In genomic region chr3:15223266-15223665, GRCm38 (mm10) we compare ENCODE assay signal across 23 mouse cellular contexts.
"Had no signal": no experiment of that assay in that cellular context is flagged by ENCODE, and none has a peak within 500 bp of the region (broad histone marks: within the 10 kb centered on the region; RNA-seq: fewer than 3 reads in every experiment).

No protein-coding gene starts in this region.

- H3K9me3 ChIP-seq: heart, embryonic 10.5 days; heart, embryonic 12.5 days; hindbrain, embryonic 10.5 days; hindbrain, embryonic 12.5 days; intestine, embryonic 15.5 days; limb, embryonic 13.5 days; limb, embryonic 15.5 days; liver, embryonic 12.5 days had no signal

- ATAC-seq: forebrain, embryonic 16.5 days; hindbrain, embryonic 16.5 days; inflammation-experienced regulatory T-cells, adult 6 months; intestine, embryonic 15.5 days; intestine, postnatal 0 days; liver, embryonic 12.5 days had no signal

- H3K4me2 ChIP-seq: heart, embryonic 12.5 days; hindbrain, embryonic 12.5 days; hindbrain, embryonic 14.5 days; intestine, embryonic 15.5 days; limb, embryonic 13.5 days; limb, embryonic 15.5 days; liver, embryonic 12.5 days had no signal

- H3K27ac ChIP-seq: gastrocnemius, adult 2 months; heart, embryonic 10.5 days; hindbrain, embryonic 10.5 days; hindbrain, embryonic 12.5 days; hindbrain, embryonic 14.5 days; intestine, embryonic 15.5 days; limb, embryonic 13.5 days; limb, embryonic 15.5 days; liver, embryonic 12.5 days; liver, embryonic 14.5 days had no signal

- H3K36me3 ChIP-seq: heart, embryonic 10.5 days; heart, embryonic 12.5 days; hindbrain, embryonic 10.5 days; hindbrain, embryonic 12.5 days; intestine, embryonic 15.5 days; limb, embryonic 13.5 days; limb, embryonic 15.5 days; liver, embryonic 12.5 days had no signal

- H3K4me3 ChIP-seq: gastrocnemius, adult 2 months; heart, embryonic 10.5 days; heart, embryonic 12.5 days; hindbrain, embryonic 10.5 days; hindbrain, embryonic 12.5 days; intestine, embryonic 15.5 days; limb, embryonic 13.5 days; limb, embryonic 15.5 days; liver, embryonic 12.5 days had no signal

- DNase-seq: gastrocnemius, adult 2 months; gastrocnemius, postnatal 10 days; gastrocnemius, postnatal 25 days; heart, adult 18-20 months; heart, postnatal 10 days; heart, postnatal 4 days; layer of hippocampus, adult 9-11 months; layer of hippocampus, postnatal 36 days; left cerebral cortex, postnatal 4 days had no signal

- H3K4me1 ChIP-seq: heart, embryonic 10.5 days; heart, embryonic 12.5 days; hindbrain, embryonic 10.5 days; hindbrain, embryonic 12.5 days; intestine, embryonic 15.5 days; limb, embryonic 13.5 days; limb, embryonic 15.5 days; liver, embryonic 12.5 days had no signal

- H3K27me3 ChIP-seq: heart, embryonic 12.5 days; hindbrain, embryonic 12.5 days; intestine, embryonic 15.5 days; limb, embryonic 13.5 days; limb, embryonic 15.5 days; liver, embryonic 12.5 days had no signal

- H3K9ac ChIP-seq: heart, embryonic 12.5 days; hindbrain, embryonic 12.5 days; hindbrain, embryonic 14.5 days; intestine, embryonic 15.5 days; limb, embryonic 13.5 days; limb, embryonic 15.5 days; liver, embryonic 12.5 days; liver, embryonic 14.5 days had no signal
